Mouse (Mus musculus) intestine, embryonic 14.5 days (tissue): Measurements from ENCODE around the gene Zfp82. TPM values are rescaled to one million over a fixed set of nuclear protein-coding genes. Genes with fewer than 3 reads are reported as not detected.

ENCODE experiments used
- ATAC-seq: fragments of 200-750 bp; cut with Nextera tagmentation; replicated peaks from 2 replicates; pipeline ENCODE4 v1.8.0; 2017; ENCODE audit warnings: low read depth, moderate number of reproducible peaks, moderate TSS enrichment, moderate library complexity; ENCODE audit not compliant: low FRiP score, low TSS enrichment
- DNase-seq: peaks from one replicate; pipeline ENCODE4 v3.0.0-alpha.2; 2018; ENCODE audit warnings: low spot score
- H3K27ac ChIP-seq: fragments of 300-500 bp; sonication (generic); 2 replicates; pipeline ENCODE4 v1.5.1; 2014; ENCODE audit warnings: low read depth, mild to moderate bottlenecking, control low read depth
- H3K27me3 ChIP-seq: fragments of 300-500 bp; sonication (generic); replicated peaks from 2 replicates; pipeline ENCODE4 v1.6.1; 2014; ENCODE audit warnings: low read length, control low read depth; ENCODE audit not compliant: control insufficient read depth, insufficient read depth
- H3K36me3 ChIP-seq: fragments of 300-500 bp; sonication (generic); 2 replicates; pipeline ENCODE4 v1.6.1; 2014; ENCODE audit warnings: low read length, control low read depth; ENCODE audit not compliant: control insufficient read depth, insufficient read depth
- H3K4me1 ChIP-seq: fragments of 300-500 bp; sonication (generic); replicated peaks from 2 replicates; pipeline ENCODE4 v1.6.1; 2014; ENCODE audit warnings: low read length, control low read depth, mixed read lengths; ENCODE audit not compliant: control insufficient read depth, insufficient read depth
- H3K4me2 ChIP-seq: fragments of 300-500 bp; sonication (generic); 2 replicates; pipeline ENCODE4 v1.6.1; 2014; ENCODE audit warnings: low read length
- H3K4me3 ChIP-seq: fragments of 300-500 bp; sonication (generic); 2 replicates; pipeline ENCODE4 v1.5.1; 2014; ENCODE audit warnings: low read depth, low read length, control low read depth, mixed read lengths
- H3K9ac ChIP-seq: fragments of 300-500 bp; sonication (generic); 2 replicates; pipeline ENCODE4 v1.6.1; 2014; ENCODE audit warnings: mild to moderate bottlenecking, low read length
- H3K9me3 ChIP-seq: fragments of 300-500 bp; sonication (generic); 2 replicates; pipeline ENCODE4 v1.6.1; 2016; ENCODE audit warnings: low read length, control low read depth; ENCODE audit not compliant: control insufficient read depth
- WGBS: fragments of 180-500 bp; shearing (Covaris S2); extraction: QIAGEN DNeasy Blood & Tissue Kit; methylation state at CpG from one replicate; pipeline ENCODE4 v1.1.7; 2014; 5-methylcytosine and 5-hydroxymethylcytosine counted together
- polyA plus RNA-seq: library from polyadenylated mRNA; unstranded; fragments of >200 nt; fragmentation: Nextera tagmentation; extraction: Ambion mirVana; gene quantifications from 2 replicates; pipeline ENCODE4 v1.2.1, GENCODE M21; 2014

Gene Zfp82
- polyA plus RNA-seq, 1 experiment from 2014 or later, result 4.9 TPM

DNA sequence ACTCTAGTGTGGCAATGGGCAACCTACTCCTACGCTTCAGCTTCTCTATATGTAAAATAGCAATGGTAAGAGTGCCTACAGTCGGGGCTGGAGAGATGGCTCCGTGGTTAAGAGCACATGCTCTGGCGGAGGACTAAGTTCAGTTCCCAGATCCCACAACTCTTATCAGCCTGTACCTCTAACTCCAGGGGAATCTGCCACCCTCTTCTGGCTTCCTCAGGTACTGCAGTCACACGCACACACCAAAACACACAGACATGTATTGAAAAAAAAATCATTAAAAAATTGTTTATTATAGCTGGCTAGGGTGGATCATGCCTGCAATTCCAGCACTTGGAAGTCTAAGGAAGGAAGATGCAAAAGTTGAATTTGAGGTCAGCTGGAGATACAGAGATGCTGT lies 10.2 kb downstream of the Zfp82 start:
- no peak overlapping the region for H3K4me3 ChIP-seq
- WGBS, result 91% methylated on average over 5 of the region's 5 CpGs
- no peak for DNase-seq
- H3K4me1 ChIP-seq, result no peaks in the 10 kb centered on the region
- no peak for ATAC-seq
- no peaks in the 10 kb centered on the region for H3K27me3 ChIP-seq
- H3K4me2 ChIP-seq, result no peak overlapping the region
- peaks cover 31% of the 10 kb centered on the region for H3K36me3 ChIP-seq
- H3K27ac ChIP-seq, result no peak overlapping the region
- no peaks in the 10 kb centered on the region for H3K9me3 ChIP-seq
- H3K9ac ChIP-seq, result no peak overlapping the region

DNA sequence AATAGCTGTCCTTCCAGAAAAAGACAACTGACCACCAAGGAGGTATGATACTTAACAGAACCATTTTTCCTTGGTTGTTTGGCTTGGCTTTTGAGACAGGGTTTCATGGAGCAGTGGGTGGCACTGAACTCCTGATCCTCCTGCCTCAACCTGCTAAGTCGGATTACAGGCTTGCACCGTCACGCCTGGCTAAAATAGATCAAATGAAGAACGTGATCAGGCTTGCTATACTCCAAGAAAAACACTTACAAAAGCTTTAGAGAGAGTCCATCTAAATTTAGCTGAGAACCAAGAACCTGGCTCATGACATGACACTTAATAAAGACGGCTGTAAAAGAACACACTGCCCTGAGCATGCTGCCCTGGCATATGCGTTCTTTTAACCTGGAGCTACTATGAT lies 12.4 kb downstream of the Zfp82 start:
- H3K27me3 ChIP-seq, result no peaks in the 10 kb centered on the region
- no peak overlapping the region for H3K27ac ChIP-seq
- no peak overlapping the region for H3K4me3 ChIP-seq
- H3K4me2 ChIP-seq, result no peak overlapping the region
- no peak overlapping the region for H3K9ac ChIP-seq
- WGBS, result 86% methylated on average over 6 of the region's 6 CpGs
- no peaks in the 10 kb centered on the region for H3K9me3 ChIP-seq
- H3K36me3 ChIP-seq, result peaks cover 37% of the 10 kb centered on the region
- ATAC-seq (no peak), DNase-seq (no peak)
- no peaks in the 10 kb centered on the region for H3K4me1 ChIP-seq

DNA sequence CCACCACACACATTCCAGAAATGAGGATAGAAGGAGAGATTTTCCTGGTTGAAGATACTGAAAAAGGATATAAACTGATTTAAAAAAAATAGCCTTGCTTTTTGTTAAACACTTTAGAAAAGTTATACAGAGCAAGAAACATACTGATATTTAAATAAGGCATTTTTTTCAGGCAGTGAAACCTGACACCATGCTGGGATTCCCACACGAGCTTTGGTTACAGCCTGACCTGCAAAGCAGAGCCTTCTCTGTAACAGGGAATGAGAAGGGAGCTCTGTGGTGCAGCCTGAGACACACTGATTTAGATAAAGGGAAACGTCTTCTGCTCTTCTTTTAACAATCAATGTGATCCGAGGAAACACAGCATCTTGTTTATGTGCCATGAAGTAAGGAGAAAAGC lies 19.1 kb downstream of the Zfp82 start:
- H3K9me3 ChIP-seq, result no peaks in the 10 kb centered on the region
- no peak overlapping the region for H3K4me3 ChIP-seq
- peaks cover 7% of the 10 kb centered on the region; the same call in 1 of the 2 replicates for H3K4me1 ChIP-seq
- H3K36me3 ChIP-seq, result peaks cover 17% of the 10 kb centered on the region
- DNase-seq (no peak), ATAC-seq (no peak)
- H3K27ac ChIP-seq, result peak overlapping the region; percentile 22; the same call in 1 of the 2 replicates
- H3K27me3 ChIP-seq, result no peaks in the 10 kb centered on the region
- no peak overlapping the region for H3K9ac ChIP-seq
- WGBS, result 6% methylated on average over 3 of the region's 3 CpGs
- H3K4me2 ChIP-seq, result no peak overlapping the region

GRCm38 (mm10) chr7:30050882-30051548 lies 21.7 kb downstream of the Zfp82 start, which contains the start of gene Zfp14:
Gene Zfp14, minus strand, starts transcription at chr7:30051380.
- H3K4me1 ChIP-seq, result peaks cover 7% of the 10 kb centered on the region; the same call in 1 of the 2 replicates
- H3K36me3 ChIP-seq, result 0 out of 2 replicates have a peak, but pooled peaks cover 5% of the 10 kb centered on the region
- no peaks in the 10 kb centered on the region for H3K9me3 ChIP-seq
- no peaks in the 10 kb centered on the region for H3K27me3 ChIP-seq
- peak within 1 kb of the TSS; percentile 72 for H3K4me2 ChIP-seq
- H3K27ac ChIP-seq, result peak within 1 kb of the TSS; percentile 39; the same call in 1 of the 2 replicates
- peak within 1 kb of the TSS; percentile 62 for H3K4me3 ChIP-seq
- peak; percentile 97 for ATAC-seq
- WGBS, result under 1% methylated on average over 40 of the region's 40 CpGs
- H3K9ac ChIP-seq, result peak within 1 kb of the TSS; percentile 61
- peak; percentile 88 for DNase-seq

DNA sequence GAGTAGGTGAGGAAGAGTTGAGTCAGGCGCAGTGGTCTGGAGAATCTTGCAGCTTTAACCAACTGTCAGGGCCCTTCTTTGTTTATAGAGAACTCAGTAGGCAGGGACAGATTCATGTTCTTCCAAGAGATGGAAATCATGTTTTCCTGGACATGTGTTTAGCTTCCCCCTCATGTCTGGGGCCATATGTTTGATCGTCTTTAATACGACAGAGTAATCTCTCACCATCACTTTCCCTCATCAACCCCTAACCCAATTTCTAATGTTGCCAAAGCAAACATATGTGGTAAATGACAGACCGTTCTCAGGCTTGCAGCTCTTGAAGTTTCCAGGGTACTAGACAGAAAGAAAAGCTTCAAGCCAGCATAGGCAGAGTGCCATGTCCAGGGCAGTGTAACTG lies 24.6 kb downstream of the Zfp82 start:
- Histone ChIP-seq H3K4me3 (no peak overlapping the region), H3K9me3 (no peaks in the 10 kb centered on the region), H3K4me1 (peaks cover 7% of the 10 kb centered on the region; the same call in 1 of the 2 replicates), H3K36me3 (no peaks in the 10 kb centered on the region), H3K9ac (no peak overlapping the region), H3K4me2 (no peak overlapping the region), H3K27me3 (no peaks in the 10 kb centered on the region), H3K27ac (no peak overlapping the region)
- DNase-seq (no peak), ATAC-seq (no peak)
- WGBS, result 81% methylated on average over 4 of the region's 4 CpGs

GRCm38 (mm10) chr7:30044354-30044753 lies 28.3 kb downstream of the Zfp82 start:
- Histone ChIP-seq H3K27me3 (no peaks in the 10 kb centered on the region), H3K27ac (no peak overlapping the region), H3K9ac (no peak overlapping the region), H3K4me3 (no peak overlapping the region), H3K9me3 (no peaks in the 10 kb centered on the region), H3K4me2 (no peak overlapping the region), H3K4me1 (no peaks in the 10 kb centered on the region), H3K36me3 (no peaks in the 10 kb centered on the region)
- ATAC-seq (no peak), DNase-seq (no peak)
- WGBS, result 51% methylated on average over 9 of the region's 9 CpGs

- H3K9me3 ChIP-seq, result no peaks in the 10 kb centered on the region
- no peak for ATAC-seq
- H3K27ac ChIP-seq, result no peak overlapping the region
- no peak overlapping the region for H3K9ac ChIP-seq
- WGBS, result 90% methylated on average over 12 of the region's 12 CpGs
- no peak overlapping the region for H3K4me3 ChIP-seq
- DNase-seq, result no peak
- H3K27me3 ChIP-seq, result no peaks in the 10 kb centered on the region
- no peaks in the 10 kb centered on the region for H3K4me1 ChIP-seq
- no peak overlapping the region for H3K4me2 ChIP-seq
- H3K36me3 ChIP-seq, result peaks cover 22% of the 10 kb centered on the region
Observed at GRCm38 (mm10) chr7:30034331-30034730, 38.4 kb downstream of the Zfp82 start.

DNA sequence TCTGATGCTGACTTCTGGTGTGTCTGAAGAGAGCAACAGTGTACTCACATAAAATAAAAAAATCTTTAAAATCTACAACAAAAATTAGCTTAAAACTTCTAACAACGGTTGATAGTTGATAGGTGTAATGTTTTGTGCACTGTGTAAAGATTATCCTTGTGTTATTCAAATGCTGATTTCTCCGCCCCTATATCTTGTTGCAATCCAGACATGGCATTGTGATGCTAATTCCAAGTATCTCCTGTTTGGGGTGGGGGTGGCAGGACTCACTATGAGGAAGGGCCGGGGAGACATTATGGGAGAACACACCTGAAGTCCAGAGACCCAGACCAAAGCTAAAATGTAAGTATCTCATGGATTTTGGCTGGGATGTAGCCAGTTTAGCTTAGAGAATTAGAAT lies 41.3 kb downstream of the Zfp82 start:
- no peaks in the 10 kb centered on the region for H3K27me3 ChIP-seq
- 86% methylated on average over 3 of the region's 3 CpGs for WGBS
- no peaks in the 10 kb centered on the region for H3K9me3 ChIP-seq
- DNase-seq, result no peak
- H3K4me1 ChIP-seq, result no peaks in the 10 kb centered on the region
- H3K27ac ChIP-seq, result no peak overlapping the region
- peaks cover 12% of the 10 kb centered on the region for H3K36me3 ChIP-seq
- H3K9ac ChIP-seq, result no peak overlapping the region
- ATAC-seq, result no peak
- H3K4me2 ChIP-seq, result no peak overlapping the region
- H3K4me3 ChIP-seq, result no peak overlapping the region

GRCm38 (mm10) chr7:30030677-30031076 lies 42.0 kb downstream of the Zfp82 start:
- H3K27ac ChIP-seq, result no peak overlapping the region
- 35% methylated on average over 6 of the region's 6 CpGs for WGBS
- no peak overlapping the region for H3K4me2 ChIP-seq
- H3K9me3 ChIP-seq, result no peaks in the 10 kb centered on the region
- H3K4me3 ChIP-seq, result no peak overlapping the region
- H3K4me1 ChIP-seq, result no peaks in the 10 kb centered on the region
- DNase-seq (no peak), ATAC-seq (no peak)
- no peaks in the 10 kb centered on the region for H3K27me3 ChIP-seq
- H3K36me3 ChIP-seq, result peaks cover 17% of the 10 kb centered on the region
- no peak overlapping the region for H3K9ac ChIP-seq
